Mouse (Mus musculus): ENCODE data around the gene Ywhae. TPM values are rescaled to one million over a fixed set of nuclear protein-coding genes. Genes with fewer than 3 reads are reported as not detected.

Ywhae gene
- polyA plus RNA-seq (2012; rRNA removed) = 74.0 and 89.2 TPM in 2 replicates

GRCm38 (mm10) chr11:75732434-75733226, at the start of gene Ywhae:
TSS of gene Ywhae (plus strand) at chr11:75732869.

GRCm38 (mm10) chr11:75796029-75796445, 63.4 kb downstream of the Ywhae start, which contains the start of gene Doc2b:
TSS of gene Doc2b (minus strand) at chr11:75796049.

Other genes starting within 250 kb of the Ywhae start
- gene Prpf8, start 246.1 kb upstream of the Ywhae start, polyA plus RNA-seq (2012; rRNA removed) = 48.5 and 53.9 TPM in 2 replicates
- gene Rilp, start 222.8 kb upstream of the Ywhae start, polyA plus RNA-seq (2012; rRNA removed) = 12.3 and 13.1 TPM in 2 replicates
- 14.3 and 15.1 TPM in 2 replicates for gene Scarf1, start 219.3 kb upstream of the Ywhae start, polyA plus RNA-seq (2012; rRNA removed)
- 18.6 and 19.8 TPM in 2 replicates for gene Slc43a2, start 201.2 kb upstream of the Ywhae start, polyA plus RNA-seq (2012; rRNA removed)
- 55.8 and 70.1 TPM in 2 replicates for gene Pitpna, start 144.8 kb upstream of the Ywhae start, polyA plus RNA-seq (2012; rRNA removed)
- 38.6 and 40.4 TPM in 2 replicates for gene Inpp5k, start 101.9 kb upstream of the Ywhae start, polyA plus RNA-seq (2012; rRNA removed)
- 73.3 and 74.1 TPM in 2 replicates for gene Myo1c, start 82.4 kb upstream of the Ywhae start, polyA plus RNA-seq (2012; rRNA removed)
- 198 and 236 TPM in 2 replicates for gene Crk, start 53.6 kb upstream of the Ywhae start, polyA plus RNA-seq (2012; rRNA removed)
- 0.77 and 0.91 TPM in 2 replicates for gene Doc2b, start 63.2 kb downstream of the Ywhae start, polyA plus RNA-seq (2012; rRNA removed)
- gene Rph3al, start 205.6 kb downstream of the Ywhae start, polyA plus RNA-seq (2012; rRNA removed) = 22.7 and 27.7 TPM in 2 replicates